ENCODE assay signal across 8 mouse cellular contexts in the genomic region with DNA sequence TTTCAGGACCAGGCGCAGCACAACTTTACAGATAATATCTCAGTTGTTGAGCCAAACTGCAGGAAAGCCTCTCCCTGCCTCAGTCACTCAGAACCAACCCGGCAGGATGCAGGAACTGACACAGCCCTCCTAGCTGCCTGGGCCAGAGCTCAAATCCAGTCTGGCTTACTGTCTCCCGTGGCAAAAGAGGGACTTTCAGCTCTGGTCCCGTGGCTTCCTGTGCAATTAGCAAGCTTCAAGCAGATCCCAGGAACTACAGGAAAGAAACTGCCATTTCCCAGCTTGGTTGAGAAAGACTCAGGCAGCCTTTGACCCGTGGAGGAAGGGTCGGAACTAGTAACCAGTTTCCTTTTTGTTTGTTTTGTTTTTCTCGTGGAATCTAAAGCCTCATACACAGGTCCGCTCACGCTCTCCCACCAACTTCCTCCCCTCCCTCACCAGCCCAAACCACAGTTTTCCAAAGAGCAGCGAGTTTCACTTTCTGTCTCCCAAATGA. TPM values are rescaled to one million over a fixed set of nuclear protein-coding genes. Genes with fewer than 3 reads are reported as not detected.
DNase-seq lines count a peak whose midpoint lies in the region; ATAC-seq and TF ChIP-seq lines count a peak whose summit lies in the region.

No protein-coding gene starts in this region.

- ATAC-seq in hindbrain, embryonic 11.5 days (ENCODE audit: low FRiP score), result no peak
- ATAC-seq in limb, embryonic 15.5 days (ENCODE audit: insufficient number of reproducible peaks, low FRiP score, low TSS enrichment, low read depth), result no peak
- no peak for ATAC-seq in forebrain, embryonic 14.5 days

- peak; percentile 11 for DNase-seq in hindbrain, embryonic 11.5 days (ENCODE audit: low spot score)
- DNase-seq in hindbrain, embryonic 10.5 days (ENCODE audit: low spot score), result no peak
- DNase-seq in embryo, embryonic 11 days, result peak; percentile 30
- peak; percentile 55 to 70 for DNase-seq in heart, postnatal 10 days
- no peak for DNase-seq in forebrain, embryonic 14.5 days (ENCODE audit: low spot score)
- no peak for DNase-seq in left cerebral cortex, postnatal 4 days

- H3K36me3 ChIP-seq in hindbrain, embryonic 11.5 days (ENCODE audit: control insufficient read depth, insufficient read depth, low read length), result no peaks in the 10 kb centered on the region
- no peaks in the 10 kb centered on the region for H3K36me3 ChIP-seq in hindbrain, embryonic 10.5 days
- no peaks in the 10 kb centered on the region for H3K36me3 ChIP-seq in limb, embryonic 15.5 days
- no peaks in the 10 kb centered on the region for H3K36me3 ChIP-seq in small intestine, adult 2 months (ENCODE audit: control insufficient read depth, insufficient read depth, low read length)
- H3K36me3 ChIP-seq in forebrain, embryonic 14.5 days (ENCODE audit: control insufficient read depth, insufficient read depth, low read length), result no peaks in the 10 kb centered on the region

- 0 out of 2 replicates have a peak, but pooled peaks cover 3% of the 10 kb centered on the region for H3K27me3 ChIP-seq in hindbrain, embryonic 11.5 days (ENCODE audit: control insufficient read depth, insufficient read depth, low read length)
- peaks cover 16% of the 10 kb centered on the region; the same call in 1 of the 2 replicates for H3K27me3 ChIP-seq in hindbrain, embryonic 10.5 days (ENCODE audit: insufficient read depth, poor library complexity, severe bottlenecking)
- no peaks in the 10 kb centered on the region for H3K27me3 ChIP-seq in limb, embryonic 15.5 days
- H3K27me3 ChIP-seq in small intestine, adult 2 months (ENCODE audit: control insufficient read depth, insufficient read depth, low read length), result no peaks in the 10 kb centered on the region
- no peaks in the 10 kb centered on the region for H3K27me3 ChIP-seq in forebrain, embryonic 14.5 days (replicated peaks; ENCODE audit: control insufficient read depth, insufficient read depth, low read length)

- H3K27ac ChIP-seq in hindbrain, embryonic 11.5 days (ENCODE audit: low read depth, low read length), result no peak overlapping the region
- H3K27ac ChIP-seq in hindbrain, embryonic 10.5 days, result no peak overlapping the region; the same call in 1 of the 2 replicates
- peak overlapping the region; percentile 77 for H3K27ac ChIP-seq in limb, embryonic 15.5 days
- H3K27ac ChIP-seq in small intestine, adult 2 months (ENCODE audit: insufficient read depth, low read depth, low read length), result peak overlapping the region; percentile 90
- H3K27ac ChIP-seq in forebrain, embryonic 14.5 days (ENCODE audit: low read depth, low read length), result no peak overlapping the region

- no peaks in the 10 kb centered on the region for H3K9me3 ChIP-seq in hindbrain, embryonic 11.5 days (ENCODE audit: control insufficient read depth, low read length)
- no peaks in the 10 kb centered on the region for H3K9me3 ChIP-seq in hindbrain, embryonic 10.5 days
- H3K9me3 ChIP-seq in limb, embryonic 15.5 days, result no peaks in the 10 kb centered on the region
- H3K9me3 ChIP-seq in forebrain, embryonic 14.5 days (replicated peaks; ENCODE audit: control insufficient read depth, low read length), result no peaks in the 10 kb centered on the region

- H3K9ac ChIP-seq in hindbrain, embryonic 11.5 days (ENCODE audit: low read depth, low read length), result no peak overlapping the region
- H3K9ac ChIP-seq in limb, embryonic 15.5 days, result no peak overlapping the region
- no peak overlapping the region for H3K9ac ChIP-seq in forebrain, embryonic 14.5 days (ENCODE audit: low read length)

- no peak for TF ChIP-seq CTCF in small intestine, adult 2 months (IDR thresholded peaks at IDR 0.05; ENCODE audit: extremely low read depth, insufficient read length, insufficient replicate concordance, low read depth, low read length)

- peak; percentile 46; the same call in 1 of the 2 replicates for TF ChIP-seq POLR2A in small intestine, adult 2 months (IDR thresholded peaks at IDR 0.05; ENCODE audit: low read depth, low read length)

- H3K4me3 ChIP-seq in hindbrain, embryonic 11.5 days (ENCODE audit: low read depth, low read length), result no peak overlapping the region
- H3K4me3 ChIP-seq in hindbrain, embryonic 10.5 days, result no peak overlapping the region
- no peak overlapping the region for H3K4me3 ChIP-seq in limb, embryonic 15.5 days
- H3K4me3 ChIP-seq in small intestine, adult 2 months (ENCODE audit: low read depth, low read length), result peak overlapping the region; percentile 51
- H3K4me3 ChIP-seq in forebrain, embryonic 14.5 days (ENCODE audit: low read depth, low read length), result no peak overlapping the region

- no peak overlapping the region for H3K4me2 ChIP-seq in hindbrain, embryonic 11.5 days (replicated peaks; ENCODE audit: low read depth, low read length)
- 0 out of 2 replicates have a peak overlapping the region, but pooled peaks have one; percentile 12 for H3K4me2 ChIP-seq in limb, embryonic 15.5 days
- H3K4me2 ChIP-seq in forebrain, embryonic 14.5 days (ENCODE audit: low read length), result no peak overlapping the region

- WGBS in hindbrain, embryonic 11.5 days, result 52% methylated on average over 10 of the region's 10 CpGs
- WGBS in hindbrain, embryonic 10.5 days, result 46% methylated on average over 10 of the region's 10 CpGs
- 22% methylated on average over 10 of the region's 10 CpGs for WGBS in limb, embryonic 15.5 days
- WGBS in small intestine, adult 2 months, result 3% methylated on average over 10 of the region's 10 CpGs
- WGBS in forebrain, embryonic 14.5 days, result 56% methylated on average over 10 of the region's 10 CpGs

- H3K4me1 ChIP-seq in hindbrain, embryonic 11.5 days (replicated peaks; ENCODE audit: control insufficient read depth, insufficient read depth, low read length), result no peaks in the 10 kb centered on the region
- peaks cover 12% of the 10 kb centered on the region for H3K4me1 ChIP-seq in hindbrain, embryonic 10.5 days (replicated peaks)
- H3K4me1 ChIP-seq in limb, embryonic 15.5 days, result peaks cover 6% of the 10 kb centered on the region; the same call in 1 of the 2 replicates
- H3K4me1 ChIP-seq in small intestine, adult 2 months (ENCODE audit: control insufficient read depth, insufficient read depth, insufficient read length, low read length), result peaks cover 8% of the 10 kb centered on the region; the same call in 1 of the 2 replicates
- H3K4me1 ChIP-seq in forebrain, embryonic 14.5 days (ENCODE audit: control insufficient read depth, insufficient read depth, low read length), result peaks cover 1% of the 10 kb centered on the region; the same call in 1 of the 2 replicates

- intact Hi-C loops in heart, postnatal 10 days (cut with DNase I), result loop anchor here (2.0 kb wide), 3 partner anchors 16 to 38 kb away; a partner anchor contains a TSS
- intact Hi-C loops in left cerebral cortex, postnatal 4 days (cut with DNase I), result no loop called here

RNA-seq across cellular contexts. Expression of a gene that starts 24.5 kb away (rescaled TPM):
- 37.8 and 39.3 TPM in 2 replicates for polyA plus RNA-seq in hindbrain, embryonic 11.5 days (2014; fragmentation: Nextera tagmentation; extraction: Ambion mirVana)
- 36.5 and 44.6 TPM in 2 replicates for polyA plus RNA-seq in hindbrain, embryonic 10.5 days (2016; fragmentation: Nextera tagmentation; extraction: Ambion mirVana)
- 10 to 100 TPM; 19.5 to 24.1 TPM for total RNA-seq in heart, postnatal 10 days (2021)
- polyA plus RNA-seq in limb, embryonic 15.5 days (2015; fragmentation: Nextera tagmentation; extraction: Ambion mirVana), result 36.6 and 43.0 TPM in 2 replicates
- polyA plus RNA-seq in small intestine, adult 2 months (2012; rRNA removed), result 4.3 and 8.0 TPM in 2 replicates
- polyA plus RNA-seq in forebrain, embryonic 14.5 days (2014; fragmentation: Nextera tagmentation; extraction: Ambion mirVana), result 42.5 and 43.5 TPM in 2 replicates
- 10 to 100 TPM; 26.4 to 27.4 TPM for total RNA-seq in left cerebral cortex, postnatal 4 days (2021)

RNA-seq across cellular contexts. Expression of a gene that starts 38.2 kb away (rescaled TPM):
- 0.43 and 0.54 TPM in 2 replicates for polyA plus RNA-seq in hindbrain, embryonic 11.5 days (2014; fragmentation: Nextera tagmentation; extraction: Ambion mirVana)
- polyA plus RNA-seq in hindbrain, embryonic 10.5 days (2016; fragmentation: Nextera tagmentation; extraction: Ambion mirVana), result 0.43 and 0.54 TPM in 2 replicates
- total RNA-seq in heart, postnatal 10 days (2021), result 10 to 100 TPM in 1 of 2 experiments, 1 to 10 TPM in 1; 7.6 to 13.7 TPM
- polyA plus RNA-seq in limb, embryonic 15.5 days (2015; fragmentation: Nextera tagmentation; extraction: Ambion mirVana), result 13.6 and 16.5 TPM in 2 replicates
- 39.2 and 105 TPM in 2 replicates for polyA plus RNA-seq in small intestine, adult 2 months (2012; rRNA removed)
- polyA plus RNA-seq in forebrain, embryonic 14.5 days (2014; fragmentation: Nextera tagmentation; extraction: Ambion mirVana), result 0.38 and 0.62 TPM in 2 replicates
- total RNA-seq in left cerebral cortex, postnatal 4 days (2021), result 1 to 10 TPM; 2.0 to 2.7 TPM

Comparison
In these comparisons a context has a peak if more than half of its experiments do, and no peak if none do; other contexts are left out.
1. DNase-seq: peak in hindbrain, embryonic 11.5 days (single experiment), embryo, embryonic 11 days (single experiment) and heart, postnatal 10 days (2 of 2); none in hindbrain, embryonic 10.5 days (single experiment), forebrain, embryonic 14.5 days (single experiment) and left cerebral cortex, postnatal 4 days (single experiment).
2. H3K27ac ChIP-seq: peak in limb, embryonic 15.5 days (single experiment) and small intestine, adult 2 months (single experiment); none in hindbrain, embryonic 11.5 days (single experiment), hindbrain, embryonic 10.5 days (single experiment) and forebrain, embryonic 14.5 days (single experiment).